Mouse (Mus musculus): Measurements from ENCODE around the gene Whamm.

GRCm38 (mm10) chr7:81604991-81605390 lies 33.9 kb downstream of the Whamm start:
- TF ChIP-seq CTCF (IDR thresholded peaks at IDR 0.05; ENCODE audit: low read depth, low read length) (no peak), TAL1 (conservative IDR thresholded peaks at IDR 0.05; ENCODE audit: low read depth, low read length) (no peak)

Measured in G1E (cell line).